Mouse (Mus musculus) liver, embryonic 14.5 days (tissue): Measurements from ENCODE around the gene Ccdc34.

Source experiments
- CTCF ChIP-seq: IDR thresholded peaks from 2 replicates; pipeline ENCODE4 v1.5.1; 2016; ENCODE audit warnings: antibody characterized with exemption, low read depth, control low read depth
- EP300 ChIP-seq: IDR thresholded peaks from 2 replicates; pipeline ENCODE4 v1.6.1; 2016; ENCODE audit warnings: antibody characterized with exemption, low read depth

DNA sequence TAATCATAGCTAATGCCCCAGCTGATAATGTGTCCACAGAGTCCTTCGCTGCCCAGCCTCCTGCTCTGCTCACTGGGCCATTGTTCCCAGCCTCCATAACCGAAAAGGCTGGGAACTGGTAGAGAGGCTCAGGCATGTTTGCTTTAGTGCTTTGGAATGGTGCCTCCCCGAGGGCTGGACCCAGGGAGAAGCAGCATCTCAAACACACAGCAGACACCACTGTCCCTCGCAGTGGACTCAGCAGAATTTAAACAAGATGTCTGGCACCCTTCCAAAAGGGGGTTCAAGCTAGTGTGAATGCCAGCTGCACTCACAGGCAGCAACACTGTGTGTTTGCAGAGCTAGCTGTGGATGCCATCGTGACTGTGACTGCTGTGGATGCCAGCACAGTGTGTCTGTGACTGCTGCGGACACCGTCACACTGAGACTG, 156.2 kb downstream of the Ccdc34 start:
- TF ChIP-seq CTCF = no peak
- no peak for TF ChIP-seq EP300
